Mouse (Mus musculus): Measurements from ENCODE around the gene Arhgef28.

GRCm38 (mm10) chr13:98079640-98080039 is 126.6 kb downstream of the Arhgef28 start:
- TF ChIP-seq CTCF (IDR thresholded peaks at IDR 0.05 in 2 of 3, conservative IDR thresholded peaks at IDR 0.05 in 1 of 3; ENCODE audit: control insufficient read depth in 1 of 3, insufficient read depth in 1 of 3, low read depth in 2 of 3, low read length in 3 of 3, poor library complexity in 1 of 3, severe bottlenecking in 1 of 3) (no peak), SIN3A (IDR thresholded peaks at IDR 0.05; ENCODE audit: low read length) (no peak), USF1 (IDR thresholded peaks at IDR 0.05; ENCODE audit: low read depth, low read length) (no peak), E2F4 (IDR thresholded peaks at IDR 0.05; ENCODE audit: borderline replicate concordance, low read depth, low read length) (no peak), POLR2AphosphoS2 (IDR thresholded peaks at IDR 0.05; ENCODE audit: low read length) (no peak), MYC (IDR thresholded peaks at IDR 0.05; ENCODE audit: low read depth, low read length) (no peak), POLR2A (IDR thresholded peaks at IDR 0.05; ENCODE audit: control insufficient read depth in 1 of 2, insufficient read depth in 1 of 2, low read depth in 1 of 2, low read length in 2 of 2, poor library complexity in 1 of 2) (no peak), MAZ (IDR thresholded peaks at IDR 0.05; ENCODE audit: low read depth, low read length) (no peak), GATA1 (IDR thresholded peaks at IDR 0.05; ENCODE audit: low read depth, low read length) (no peak), JUND (IDR thresholded peaks at IDR 0.05; ENCODE audit: low read depth, low read length) (no peak), RCOR1 (IDR thresholded peaks at IDR 0.05; ENCODE audit: low read depth, low read length) (no peak), POLR2AphosphoS5 (IDR thresholded peaks at IDR 0.05; ENCODE audit: borderline replicate concordance, low read depth, low read length) (no peak), CHD1 (IDR thresholded peaks at IDR 0.05; ENCODE audit: low read depth, low read length) (no peak)
